Mouse (Mus musculus): Measurements from ENCODE around the gene Ranbp1. TPM values are rescaled to one million over a fixed set of nuclear protein-coding genes. Genes with fewer than 3 reads are reported as not detected.
"Not testable (repeated sequence)": the region's sequence is repeated elsewhere in the genome, so short reads cannot be mapped to it uniquely, and the experiment has no call there.

Ranbp1 gene
- polyA plus RNA-seq, 1 experiment from 2014 or later: 188 TPM

DNA sequence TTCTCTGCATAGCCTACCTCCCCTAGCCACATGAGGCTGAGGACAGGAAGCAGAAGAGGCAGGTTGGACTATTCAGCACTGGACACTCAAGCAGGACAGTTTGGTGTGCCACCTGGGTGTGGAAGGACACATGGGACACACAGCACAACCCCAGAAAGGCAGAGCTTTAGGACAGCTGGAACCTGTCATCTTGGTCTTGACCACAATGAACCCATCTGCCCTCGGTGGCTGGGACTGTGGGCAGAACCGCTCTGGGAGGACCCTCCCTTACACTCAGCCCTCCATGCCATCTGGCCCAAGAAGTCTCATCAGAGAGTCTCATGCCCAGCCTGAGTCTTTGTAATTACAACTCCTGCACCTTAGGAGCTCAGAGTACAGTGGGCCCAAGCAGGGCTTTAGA is 48.5 kb downstream of the Ranbp1 start:
- 55% methylated on average over 2 of the region's 2 CpGs for WGBS (ENCODE audit: insufficient replicate concordance)
- Histone ChIP-seq H3K9me3 (replicated peaks; ENCODE audit: control insufficient read depth, low read length) (no peaks in the 10 kb centered on the region), H3K27me3 (ENCODE audit: control insufficient read depth, insufficient read depth, low read depth, low read length) (no peaks in the 10 kb centered on the region), H3K4me2 (ENCODE audit: low read depth, low read length) (no peak overlapping the region), H3K27ac (ENCODE audit: low read length) (no peak overlapping the region), H3K9ac (ENCODE audit: low read depth, low read length) (no peak overlapping the region), H3K36me3 (ENCODE audit: control insufficient read depth, insufficient read depth) (no peaks in the 10 kb centered on the region), H3K4me1 (ENCODE audit: control insufficient read depth, low read depth, low read length) (no peaks in the 10 kb centered on the region), H3K4me3 (ENCODE audit: low read depth, low read length) (no peak overlapping the region)
- ATAC-seq (ENCODE audit: low read depth): no peak

DNA sequence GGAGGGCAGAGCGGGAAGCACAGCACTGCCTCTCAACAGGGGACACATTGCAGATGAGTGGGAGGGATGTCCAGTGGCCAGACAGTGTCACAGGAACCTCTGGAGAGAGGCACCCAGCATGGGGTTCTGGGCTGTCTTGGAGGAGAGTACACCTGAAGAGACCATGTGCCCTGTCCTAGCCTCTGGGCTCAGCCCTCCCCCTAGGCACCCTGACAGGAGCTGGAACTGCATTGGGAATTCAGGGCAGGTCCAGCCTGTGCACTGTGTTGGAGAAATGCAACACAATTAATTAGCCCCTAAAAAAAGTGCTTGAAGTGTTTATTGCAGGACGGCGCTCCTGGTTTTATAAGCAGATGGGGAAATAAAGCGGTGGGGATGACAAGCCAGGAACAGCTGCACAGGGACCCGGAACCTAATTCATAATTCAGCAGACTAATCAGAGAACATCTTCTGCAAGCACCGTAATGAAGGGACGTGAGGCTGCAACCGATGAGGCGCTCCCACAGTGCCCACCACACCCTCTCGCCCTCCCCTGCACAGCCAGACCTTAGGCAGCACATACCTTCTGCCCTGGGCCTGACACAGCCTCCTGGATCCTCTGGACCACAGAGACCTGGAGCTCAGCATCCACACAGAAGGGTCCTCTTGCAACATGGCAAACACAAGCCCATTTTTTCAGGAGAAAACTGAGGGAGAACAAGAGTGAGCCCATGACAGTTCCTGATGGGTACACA is 50.0 kb downstream of the Ranbp1 start:
- Histone ChIP-seq H3K4me1 (ENCODE audit: control insufficient read depth, low read depth, low read length) (no peaks in the 10 kb centered on the region), H3K4me3 (ENCODE audit: low read depth, low read length) (no peak overlapping the region), H3K27ac (ENCODE audit: low read length) (no peak overlapping the region), H3K9ac (ENCODE audit: low read depth, low read length) (no peak overlapping the region), H3K4me2 (ENCODE audit: low read depth, low read length) (no peak overlapping the region), H3K9me3 (replicated peaks; ENCODE audit: control insufficient read depth, low read length) (no peaks in the 10 kb centered on the region), H3K36me3 (ENCODE audit: control insufficient read depth, insufficient read depth) (no peaks in the 10 kb centered on the region), H3K27me3 (ENCODE audit: control insufficient read depth, insufficient read depth, low read depth, low read length) (no peaks in the 10 kb centered on the region)
- 71% methylated on average over 10 of the region's 10 CpGs for WGBS (ENCODE audit: insufficient replicate concordance)
- ATAC-seq (ENCODE audit: low read depth): no peak

DNA sequence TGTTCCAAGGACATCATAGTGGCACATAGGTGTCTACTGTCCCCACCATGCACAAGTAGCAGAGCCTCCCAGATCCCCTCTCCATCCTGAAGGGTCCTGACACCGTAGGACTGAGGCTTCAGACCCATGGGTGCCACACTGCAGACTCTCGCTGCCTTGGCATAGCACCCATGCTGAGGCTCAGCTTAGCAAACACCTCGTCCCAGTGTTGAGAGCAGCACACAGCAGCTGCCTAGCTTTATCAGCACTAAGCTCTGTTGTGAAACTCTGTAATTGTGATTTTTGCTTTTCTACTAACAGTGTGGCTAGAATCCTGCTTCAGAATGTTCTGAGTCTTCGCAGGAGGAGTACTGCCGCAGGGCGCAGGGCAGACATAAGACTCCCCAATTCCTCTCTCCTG is 50.7 kb downstream of the Ranbp1 start:
- no peak overlapping the region for H3K27ac ChIP-seq (ENCODE audit: low read length)
- no peak overlapping the region for H3K4me3 ChIP-seq (ENCODE audit: low read depth, low read length)
- no peaks in the 10 kb centered on the region for H3K27me3 ChIP-seq (ENCODE audit: control insufficient read depth, insufficient read depth, low read depth, low read length)
- no peaks in the 10 kb centered on the region for H3K36me3 ChIP-seq (ENCODE audit: control insufficient read depth, insufficient read depth)
- no peaks in the 10 kb centered on the region for H3K4me1 ChIP-seq (ENCODE audit: control insufficient read depth, low read depth, low read length)
- H3K9ac ChIP-seq (ENCODE audit: low read depth, low read length): no peak overlapping the region
- 74% methylated on average over 6 of the region's 6 CpGs for WGBS (ENCODE audit: insufficient replicate concordance)
- ATAC-seq (ENCODE audit: low read depth): no peak
- H3K4me2 ChIP-seq (ENCODE audit: low read depth, low read length): no peak overlapping the region
- no peaks in the 10 kb centered on the region for H3K9me3 ChIP-seq (replicated peaks; ENCODE audit: control insufficient read depth, low read length)

DNA sequence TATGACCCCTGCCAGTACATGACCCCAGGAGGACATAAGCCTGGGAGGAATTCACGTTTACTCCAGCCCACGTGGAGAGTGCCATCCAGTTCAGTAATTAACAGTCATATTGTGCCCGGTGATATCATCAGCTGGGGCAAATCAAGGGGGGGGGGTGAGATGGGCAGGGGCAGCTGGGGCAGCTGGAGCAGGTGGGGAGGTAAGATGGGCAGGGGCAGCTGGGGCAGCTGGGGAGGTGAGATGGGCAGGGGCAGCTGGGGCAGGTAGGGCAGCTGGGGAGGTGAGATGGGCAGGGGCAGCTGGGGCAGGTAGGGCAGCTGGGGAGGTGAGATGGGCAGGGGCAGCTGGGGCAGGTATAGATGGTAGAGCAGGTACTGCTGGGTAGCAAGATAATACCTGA is 53.0 kb downstream of the Ranbp1 start:
- H3K36me3 ChIP-seq (ENCODE audit: control insufficient read depth, insufficient read depth); H3K4me2 ChIP-seq (ENCODE audit: low read depth, low read length); H3K9me3 ChIP-seq (replicated peaks; ENCODE audit: control insufficient read depth, low read length); H3K27me3 ChIP-seq (ENCODE audit: control insufficient read depth, insufficient read depth, low read depth, low read length); H3K4me3 ChIP-seq (ENCODE audit: low read depth, low read length); H3K27ac ChIP-seq (ENCODE audit: low read length); ATAC-seq (ENCODE audit: low read depth); H3K9ac ChIP-seq (ENCODE audit: low read depth, low read length); H3K4me1 ChIP-seq (ENCODE audit: control insufficient read depth, low read depth, low read length): not testable (repeated sequence)
- 32% methylated on average over 3 of the region's 3 CpGs for WGBS (ENCODE audit: insufficient replicate concordance)

DNA sequence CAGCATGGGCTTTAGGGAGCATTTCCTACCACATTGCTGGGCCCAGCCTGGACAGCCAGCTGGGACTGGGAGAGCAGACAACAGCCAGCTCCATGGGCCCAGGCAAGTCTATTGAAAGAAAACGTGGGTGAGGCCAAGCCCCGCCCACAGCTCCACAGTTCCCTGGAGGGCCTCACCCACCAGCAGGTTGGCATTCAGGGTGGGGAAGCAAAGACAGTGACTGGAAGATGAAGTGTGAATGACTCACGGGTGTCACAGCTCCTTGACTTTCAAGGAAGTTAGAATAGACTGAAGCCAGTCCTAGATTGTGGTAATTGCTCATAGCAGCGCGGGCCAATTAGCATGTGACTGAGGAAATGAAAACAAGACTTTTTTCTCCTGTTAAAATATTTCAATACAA is 53.5 kb downstream of the Ranbp1 start:
- 44% methylated on average over 5 of the region's 5 CpGs for WGBS (ENCODE audit: insufficient replicate concordance)
- Histone ChIP-seq H3K4me3 (ENCODE audit: low read depth, low read length) (no peak overlapping the region), H3K27me3 (ENCODE audit: control insufficient read depth, insufficient read depth, low read depth, low read length) (no peaks in the 10 kb centered on the region), H3K4me2 (ENCODE audit: low read depth, low read length) (no peak overlapping the region), H3K9ac (ENCODE audit: low read depth, low read length) (no peak overlapping the region), H3K9me3 (replicated peaks; ENCODE audit: control insufficient read depth, low read length) (no peaks in the 10 kb centered on the region), H3K4me1 (ENCODE audit: control insufficient read depth, low read depth, low read length) (no peaks in the 10 kb centered on the region), H3K36me3 (ENCODE audit: control insufficient read depth, insufficient read depth) (no peaks in the 10 kb centered on the region), H3K27ac (ENCODE audit: low read length) (no peak overlapping the region)
- no peak for ATAC-seq (ENCODE audit: low read depth)

DNA sequence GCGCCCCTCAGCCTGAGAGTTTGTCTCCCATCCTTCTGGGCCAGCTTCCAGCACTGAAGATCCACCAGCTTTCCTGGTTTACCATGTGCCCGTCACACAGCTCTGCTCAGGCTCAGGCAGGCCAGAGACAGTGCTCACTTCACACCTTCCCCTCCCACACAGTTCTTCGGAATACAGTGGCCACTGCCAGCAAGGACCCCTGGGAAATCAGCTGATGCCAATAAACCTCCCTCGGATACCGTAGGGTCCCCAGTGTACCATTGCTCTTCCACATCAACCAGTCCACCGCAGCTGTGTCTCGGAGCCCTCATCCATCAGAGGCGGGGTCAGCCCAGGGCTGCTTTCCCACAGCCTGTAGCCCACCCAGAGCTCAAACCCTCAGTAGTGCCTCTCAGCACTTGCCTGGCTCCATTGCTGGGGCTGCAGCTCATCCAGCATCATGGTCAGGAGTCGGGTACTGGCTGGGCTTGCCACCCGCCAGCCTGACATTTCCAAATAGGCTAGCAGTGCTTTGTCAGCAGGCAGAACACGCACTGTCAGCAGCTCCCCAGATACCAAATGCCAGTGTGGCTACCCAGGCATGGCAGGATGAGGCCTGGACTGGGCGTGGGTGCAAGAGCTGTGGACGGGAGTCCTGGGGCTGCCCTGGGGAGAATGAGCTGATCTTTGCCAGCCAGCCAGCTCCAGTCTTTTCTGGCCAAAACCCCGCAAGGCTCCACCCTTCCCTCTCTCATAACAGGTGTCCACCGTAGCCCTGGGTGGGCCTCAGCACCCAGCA is 54.1 kb downstream of the Ranbp1 start:
- Histone ChIP-seq H3K4me3 (ENCODE audit: low read depth, low read length) (no peak overlapping the region), H3K27me3 (ENCODE audit: control insufficient read depth, insufficient read depth, low read depth, low read length) (no peaks in the 10 kb centered on the region), H3K36me3 (ENCODE audit: control insufficient read depth, insufficient read depth) (no peaks in the 10 kb centered on the region), H3K27ac (ENCODE audit: low read length) (no peak overlapping the region), H3K9me3 (replicated peaks; ENCODE audit: control insufficient read depth, low read length) (no peaks in the 10 kb centered on the region), H3K9ac (ENCODE audit: low read depth, low read length) (no peak overlapping the region), H3K4me2 (ENCODE audit: low read depth, low read length) (no peak overlapping the region), H3K4me1 (ENCODE audit: control insufficient read depth, low read depth, low read length) (no peaks in the 10 kb centered on the region)
- ATAC-seq (ENCODE audit: low read depth): no peak
- WGBS (ENCODE audit: insufficient replicate concordance): 60% methylated on average over 15 of the region's 15 CpGs

DNA sequence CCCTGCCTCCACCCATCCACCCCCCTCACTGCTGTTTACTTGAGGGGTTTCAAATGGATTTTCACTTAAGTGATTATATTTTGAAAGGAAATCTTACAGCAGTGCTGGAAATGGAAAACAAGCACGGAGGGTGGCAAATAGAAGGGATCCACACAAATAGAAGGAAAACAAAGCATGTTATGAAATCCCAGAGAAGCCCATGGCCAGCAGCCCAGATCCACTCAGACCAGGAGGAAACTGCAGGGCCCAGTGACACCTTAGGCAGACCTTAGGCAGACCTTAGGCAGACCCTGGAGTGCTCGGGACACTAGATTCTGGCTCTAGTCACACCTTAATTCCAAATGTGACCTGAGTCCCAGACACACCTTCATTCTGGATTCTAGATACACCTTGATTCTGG is 57.5 kb downstream of the Ranbp1 start:
- H3K9ac ChIP-seq (ENCODE audit: low read depth, low read length): no peak overlapping the region
- no peak for ATAC-seq (ENCODE audit: low read depth)
- 45% methylated on average over 2 of the region's 2 CpGs for WGBS (ENCODE audit: insufficient replicate concordance)
- H3K4me2 ChIP-seq (ENCODE audit: low read depth, low read length): no peak overlapping the region
- no peaks in the 10 kb centered on the region for H3K9me3 ChIP-seq (replicated peaks; ENCODE audit: control insufficient read depth, low read length)
- H3K27me3 ChIP-seq (ENCODE audit: control insufficient read depth, insufficient read depth, low read depth, low read length): no peaks in the 10 kb centered on the region
- no peak overlapping the region for H3K27ac ChIP-seq (ENCODE audit: low read length)
- H3K4me3 ChIP-seq (ENCODE audit: low read depth, low read length): no peak overlapping the region
- no peaks in the 10 kb centered on the region for H3K4me1 ChIP-seq (ENCODE audit: control insufficient read depth, low read depth, low read length)
- no peaks in the 10 kb centered on the region for H3K36me3 ChIP-seq (ENCODE audit: control insufficient read depth, insufficient read depth)

MicroRNA genes within 50 kb of the gene (microRNA counts, 519-probe panel; counts per million panel counts)
- microRNA mmu-miR-1306: 2,389 counts per million, percentile 57 among the panel's probes with 10 or more counts

Small RNA genes within 50 kb of the gene (microRNA-seq; reads per million reads assigned to microRNA genes)
- gene Gm24572 (1.7 reads per million), gene Mir1306 (232 reads per million, percentile 62 among the genes with 10 or more reads in this experiment)

Other genes with a start within 250 kb of the Ranbp1 start
- gene Dgcr6, start 195.9 kb downstream of the Ranbp1 start, polyA plus RNA-seq (2015; fragmentation: Nextera tagmentation; extraction: Ambion mirVana): 17.1 and 18.1 TPM in 2 replicates
- 2.2 and 2.3 TPM in 2 replicates for gene Prodh, start 158.5 kb downstream of the Ranbp1 start, polyA plus RNA-seq (2015; fragmentation: Nextera tagmentation; extraction: Ambion mirVana)
- 0.11 and 0.15 TPM in 2 replicates for gene Rtn4r, start 121.1 kb downstream of the Ranbp1 start, polyA plus RNA-seq (2015; fragmentation: Nextera tagmentation; extraction: Ambion mirVana)
- gene Ccdc188, start 30.9 kb downstream of the Ranbp1 start, polyA plus RNA-seq (2015; fragmentation: Nextera tagmentation; extraction: Ambion mirVana): not detected in 2 replicates
- gene Zdhhc8, start 13.6 kb downstream of the Ranbp1 start, polyA plus RNA-seq (2015; fragmentation: Nextera tagmentation; extraction: Ambion mirVana): 0.63 and 0.79 TPM in 2 replicates
- 46.7 and 47.0 TPM in 2 replicates for gene Trmt2a, start 53 bp downstream of the Ranbp1 start, polyA plus RNA-seq (2015; fragmentation: Nextera tagmentation; extraction: Ambion mirVana)
- gene Gm49776, start 9.6 kb upstream of the Ranbp1 start, polyA plus RNA-seq (2015; fragmentation: Nextera tagmentation; extraction: Ambion mirVana): not detected in 2 replicates
- gene Dgcr8, start 40.5 kb upstream of the Ranbp1 start, polyA plus RNA-seq (2015; fragmentation: Nextera tagmentation; extraction: Ambion mirVana): 10.5 and 11.3 TPM in 2 replicates
- 52.1 and 54.7 TPM in 2 replicates for gene Tango2, start 99.4 kb upstream of the Ranbp1 start, polyA plus RNA-seq (2015; fragmentation: Nextera tagmentation; extraction: Ambion mirVana)
- 8.3 and 8.6 TPM in 2 replicates for gene Arvcf, start 99.5 kb upstream of the Ranbp1 start, polyA plus RNA-seq (2015; fragmentation: Nextera tagmentation; extraction: Ambion mirVana)
- 98.3 and 106 TPM in 2 replicates for gene Txnrd2, start 177.7 kb upstream of the Ranbp1 start, polyA plus RNA-seq (2015; fragmentation: Nextera tagmentation; extraction: Ambion mirVana)
- 85.1 and 86.9 TPM in 2 replicates for gene Comt, start 178.1 kb upstream of the Ranbp1 start, polyA plus RNA-seq (2015; fragmentation: Nextera tagmentation; extraction: Ambion mirVana)
- gene Gnb1l, start 250.0 kb upstream of the Ranbp1 start, polyA plus RNA-seq (2015; fragmentation: Nextera tagmentation; extraction: Ambion mirVana): 6.1 and 6.3 TPM in 2 replicates

Measured in liver, embryonic 16.5 days (tissue).